Mouse (Mus musculus) MEL (cell line): ENCODE measurements at regions not wholly inside any gene's neighbourhood (a gene's known extent, or its start where the extent isn't known, plus 50 kb on each side); places are given as distances from the start of the nearest gene placed in this dataset.

Experiments used
- DNase-seq: peaks from one replicate; pipeline ENCODE4 v3.0.0; 2011; ENCODE audit warnings: low read depth, low spot score
- H3K27ac ChIP-seq: 2 replicates; pipeline ENCODE4 v1.5.1; 2012; ENCODE audit warnings: low read depth, mild to moderate bottlenecking, control low read depth, low read length, moderate library complexity; ENCODE audit not compliant: control insufficient read depth
- H3K27me3 ChIP-seq, 2 experiments: fragments of 150-350 bp in 1 of 2; sonication (generic) in 1 of 2; 2 replicates each; pipeline ENCODE4 v1.6.1; 2012; ENCODE audit warnings: low read length in 2 of 2, mild to moderate bottlenecking in 2 of 2, improper control_type of control experiment in 1 of 2, moderate library complexity in 1 of 2; ENCODE audit not compliant: insufficient read depth in 2 of 2, control insufficient read depth in 1 of 2
- H3K36me3 ChIP-seq, 2 experiments: 2 replicates each; pipeline ENCODE4 v1.6.1; 2012 to 2014; ENCODE audit warnings: low read length in 2 of 2, improper control_type of control experiment in 1 of 2, inconsistent platforms in 1 of 2, mild to moderate bottlenecking in 1 of 2; ENCODE audit not compliant: insufficient read depth in 2 of 2, control insufficient read depth in 1 of 2
- H3K4me1 ChIP-seq, 2 experiments: fragments of 150-350 bp in 1 of 2; sonication (generic) in 1 of 2; 2 replicates each; pipeline ENCODE4 v1.6.1; 2012; ENCODE audit warnings: low read length in 2 of 2, improper control_type of control experiment in 1 of 2, mild to moderate bottlenecking in 1 of 2; ENCODE audit not compliant: insufficient read depth in 2 of 2, control insufficient read depth in 1 of 2
- H3K4me3 ChIP-seq, 2 experiments: fragments of 150-350 bp in 1 of 2; sonication (generic) in 1 of 2; 2 replicates each; pipeline ENCODE4 v1.5.1; 2012; ENCODE audit warnings: low read depth in 2 of 2, low read length in 2 of 2, mild to moderate bottlenecking in 2 of 2, moderate library complexity in 2 of 2, control low read depth in 1 of 2, improper control_type of control experiment in 1 of 2; ENCODE audit not compliant: control insufficient read depth in 1 of 2, insufficient read depth in 1 of 2
- H3K79me2 ChIP-seq: 2 replicates; pipeline ENCODE4 v1.6.1; 2012; ENCODE audit warnings: mild to moderate bottlenecking, low read length, moderate library complexity; ENCODE audit not compliant: control insufficient read depth, poor library complexity, insufficient read depth
- H3K9ac ChIP-seq: 2 replicates; pipeline ENCODE4 v1.6.1; 2012; ENCODE audit warnings: low read depth, mild to moderate bottlenecking, control low read depth, low read length, moderate library complexity; ENCODE audit not compliant: control insufficient read depth, poor library complexity, severe bottlenecking
- H3K9me3 ChIP-seq: fragments of 150-350 bp; sonication (generic); replicated peaks from 2 replicates; pipeline ENCODE4 v1.6.1; 2012; ENCODE audit warnings: mild to moderate bottlenecking, low read length, improper control_type of control experiment, moderate library complexity; ENCODE audit not compliant: insufficient read depth
- CHD1 ChIP-seq: IDR thresholded peaks from 2 replicates; pipeline ENCODE4 v1.6.1; 2012; ENCODE audit warnings: low read depth, mild to moderate bottlenecking, inconsistent platforms, low read length, improper control_type of control experiment
- CHD2 ChIP-seq: IDR thresholded peaks from 2 replicates; pipeline ENCODE4 v1.6.1; 2011; ENCODE audit warnings: low read length, improper control_type of control experiment
- E2F4 ChIP-seq: IDR thresholded peaks from 2 replicates; pipeline ENCODE4 v1.6.1; 2011; ENCODE audit warnings: low read depth, low read length, improper control_type of control experiment, borderline replicate concordance
- EP300 ChIP-seq, 2 experiments: IDR thresholded peaks; 2 replicates each; pipeline ENCODE4 v1.6.1; 2011; ENCODE audit warnings: improper control_type of control experiment in 2 of 2, low read length in 2 of 2, low read depth in 1 of 2, mild to moderate bottlenecking in 1 of 2
- GABPA ChIP-seq: IDR thresholded peaks from 2 replicates; pipeline ENCODE4 v1.6.1; 2012; ENCODE audit warnings: low read depth, mild to moderate bottlenecking, inconsistent platforms, low read length, improper control_type of control experiment, moderate library complexity
- JUND ChIP-seq: IDR thresholded peaks from 2 replicates; pipeline ENCODE4 v1.6.1; 2011; ENCODE audit warnings: low read depth, mild to moderate bottlenecking, improper control_type of control experiment, low read length
- MAFK ChIP-seq: IDR thresholded peaks from 2 replicates; pipeline ENCODE4 v1.6.1; 2011; ENCODE audit warnings: low read depth, mild to moderate bottlenecking, low read length, improper control_type of control experiment, borderline replicate concordance
- MAX ChIP-seq: IDR thresholded peaks from 2 replicates; pipeline ENCODE4 v1.6.1; 2011; ENCODE audit warnings: low read length, improper control_type of control experiment
- MAZ ChIP-seq: IDR thresholded peaks from 2 replicates; pipeline ENCODE4 v1.6.1; 2012; ENCODE audit warnings: low read depth, mild to moderate bottlenecking, inconsistent platforms, low read length, improper control_type of control experiment
- NELFE ChIP-seq: IDR thresholded peaks from 2 replicates; pipeline ENCODE4 v1.6.1; 2011; ENCODE audit warnings: low read depth, low read length, improper control_type of control experiment
- NRF1 ChIP-seq: IDR thresholded peaks from 2 replicates; pipeline ENCODE4 v1.6.1; 2014; ENCODE audit warnings: low read depth, mild to moderate bottlenecking, inconsistent platforms, low read length, improper control_type of control experiment, moderate library complexity; ENCODE audit not compliant: poor library complexity, insufficient read depth, severe bottlenecking
- POLR2AphosphoS2 ChIP-seq: IDR thresholded peaks from 2 replicates; pipeline ENCODE4 v1.6.1; 2011; ENCODE audit warnings: low read length, improper control_type of control experiment
- SIN3A ChIP-seq: IDR thresholded peaks from 2 replicates; pipeline ENCODE4 v1.6.1; 2012; ENCODE audit warnings: low read length, improper control_type of control experiment, inconsistent platforms
- TCF12 ChIP-seq: IDR thresholded peaks from 2 replicates; pipeline ENCODE4 v1.6.1; 2014; ENCODE audit warnings: low read depth, mild to moderate bottlenecking, inconsistent platforms, low read length, improper control_type of control experiment, moderate library complexity
- UBTF ChIP-seq: IDR thresholded peaks from 2 replicates; pipeline ENCODE4 v1.6.1; 2012; ENCODE audit warnings: low read depth, mild to moderate bottlenecking, inconsistent platforms, low read length, improper control_type of control experiment, moderate library complexity, borderline replicate concordance; ENCODE audit not compliant: insufficient read depth
- USF1 ChIP-seq: IDR thresholded peaks from 2 replicates; pipeline ENCODE4 v1.6.1; 2014; ENCODE audit warnings: low read depth, mild to moderate bottlenecking, inconsistent platforms, low read length, improper control_type of control experiment, moderate library complexity
- ZC3H11A ChIP-seq: IDR thresholded peaks from 2 replicates; pipeline ENCODE4 v1.6.1; 2012; ENCODE audit warnings: low read depth, mild to moderate bottlenecking, inconsistent platforms, low read length, improper control_type of control experiment
- ZKSCAN1 ChIP-seq: IDR thresholded peaks from 2 replicates; pipeline ENCODE4 v1.6.1; 2012; ENCODE audit warnings: low read depth, mild to moderate bottlenecking, inconsistent platforms, low read length, improper control_type of control experiment, moderate library complexity
- ZNF384 ChIP-seq: IDR thresholded peaks from 2 replicates; pipeline ENCODE4 v1.6.1; 2012; ENCODE audit warnings: low read depth, mild to moderate bottlenecking, inconsistent platforms, low read length, improper control_type of control experiment

DNA sequence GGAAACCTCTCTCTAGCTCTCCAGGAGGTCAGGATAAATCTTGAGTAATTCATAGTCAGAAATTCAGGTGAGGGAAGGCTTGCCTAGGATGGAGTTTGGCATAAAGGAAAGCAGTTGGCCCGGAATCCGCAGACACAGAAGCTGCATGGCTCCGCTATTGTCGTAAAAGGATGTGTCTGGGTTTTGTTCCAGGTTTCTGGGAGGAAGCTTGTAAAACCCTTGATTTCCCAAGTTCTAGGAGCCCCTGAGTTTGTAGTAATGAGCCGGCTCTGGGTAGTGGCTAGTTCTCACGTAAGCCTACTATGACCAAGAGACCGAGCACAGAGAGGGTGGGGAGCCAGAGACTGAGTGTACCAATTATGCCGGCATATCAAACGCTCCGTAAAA lies 52.7 kb upstream of the Gm21915 start:
- H3K4me1 ChIP-seq = no peaks in the 10 kb centered on the region
- no peak overlapping the region for H3K27ac ChIP-seq
- no peak for TF ChIP-seq MAZ
- TF ChIP-seq NRF1 = no peak
- TF ChIP-seq, all 39 proteins: peak for 0
- H3K4me3 ChIP-seq = no peak overlapping the region
- no peaks in the 10 kb centered on the region for H3K36me3 ChIP-seq
- no peaks in the 10 kb centered on the region for H3K9me3 ChIP-seq
- no peak overlapping the region for H3K9ac ChIP-seq
- H3K79me2 ChIP-seq = no peaks in the 10 kb centered on the region
- DNase-seq = no peak
- H3K27me3 ChIP-seq = no peaks in the 10 kb centered on the region

DNA sequence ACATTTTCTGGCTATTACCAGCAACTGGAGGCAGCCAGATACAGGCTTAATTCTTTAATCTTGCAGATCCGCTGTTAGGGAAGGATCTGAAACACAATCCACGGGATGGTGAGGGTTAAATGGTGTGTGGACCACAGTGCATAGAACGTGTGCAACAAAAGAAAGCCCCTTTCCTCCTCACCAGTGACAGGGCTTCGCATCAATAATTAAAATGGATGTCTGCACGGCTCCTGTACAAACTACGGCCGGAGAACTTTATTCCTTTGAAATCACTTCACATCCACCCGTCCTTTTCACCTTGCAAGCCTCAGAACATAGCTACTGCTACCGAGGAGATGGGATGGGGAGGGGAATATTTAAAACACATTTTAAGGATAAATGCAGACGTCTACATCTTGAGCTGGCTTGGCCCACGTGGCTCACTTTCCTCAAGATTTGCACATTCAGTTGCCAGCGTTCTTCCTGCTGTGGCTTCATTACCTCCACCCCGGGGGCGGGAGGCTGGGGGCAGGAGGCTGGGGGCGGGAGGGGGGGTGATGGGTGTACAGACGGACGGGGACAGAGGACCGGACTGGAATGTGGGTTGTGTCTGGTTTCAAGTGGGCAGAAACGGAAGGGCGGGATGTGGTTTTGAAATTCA lies 53.3 kb upstream of the Gm21915 start:
- TF ChIP-seq TCF12 = no peak
- no peak for TF ChIP-seq SIN3A
- no peak for TF ChIP-seq EP300 (IDR thresholded peaks at IDR 0.05; ENCODE audit: low read depth in 1 of 2, low read length in 2 of 2)
- no peak for TF ChIP-seq MAFK
- TF ChIP-seq MAX = no peak
- TF ChIP-seq ZC3H11A = no peak
- no peak for TF ChIP-seq USF1
- no peak for TF ChIP-seq NRF1
- TF ChIP-seq JUND = no peak
- TF ChIP-seq NELFE = no peak
- TF ChIP-seq MAZ = no peak
- TF ChIP-seq UBTF = no peak
- TF ChIP-seq ZKSCAN1 = no peak
- no peak for TF ChIP-seq POLR2AphosphoS2
- no peak for TF ChIP-seq GABPA
- no peak for TF ChIP-seq ZNF384
- TF ChIP-seq CHD2 = no peak
- no peak for TF ChIP-seq CHD1
- no peak for TF ChIP-seq E2F4
- Histone ChIP-seq H3K36me3 (no peaks in the 10 kb centered on the region), H3K9me3 (no peaks in the 10 kb centered on the region), H3K4me1 (no peaks in the 10 kb centered on the region), H3K9ac (no peak overlapping the region), H3K79me2 (no peaks in the 10 kb centered on the region), H3K4me3 (no peak overlapping the region), H3K27ac (no peak overlapping the region), H3K27me3 (no peaks in the 10 kb centered on the region)
- no peak for DNase-seq
